Mouse (Mus musculus) lung, embryonic 16.5 days (tissue): Measurements from ENCODE around the gene Tln2. TPM values are rescaled to one million over a fixed set of nuclear protein-coding genes. Genes with fewer than 3 reads are reported as not detected.

Experiments used
- ATAC-seq: fragments of 200-750 bp; cut with Nextera tagmentation; 2 replicates; pipeline ENCODE4 v1.8.0; 2017; ENCODE audit warnings: low read depth, mild to moderate bottlenecking, moderate library complexity
- H3K27ac ChIP-seq: fragments of 300-500 bp; sonication (generic); 2 replicates; pipeline ENCODE4 v1.5.1; 2014; ENCODE audit warnings: mild to moderate bottlenecking, control low read depth, low read length
- H3K27me3 ChIP-seq: fragments of 300-500 bp; sonication (generic); 2 replicates; pipeline ENCODE4 v1.6.1; 2014; ENCODE audit warnings: low read depth, low read length, mixed read lengths; ENCODE audit not compliant: control insufficient read depth, insufficient read depth
- H3K36me3 ChIP-seq: fragments of 300-500 bp; sonication (generic); 2 replicates; pipeline ENCODE4 v1.6.1; 2014; ENCODE audit warnings: low read length; ENCODE audit not compliant: control insufficient read depth, insufficient read depth
- H3K4me1 ChIP-seq: fragments of 300-500 bp; sonication (generic); replicated peaks from 2 replicates; pipeline ENCODE4 v1.6.1; 2014; ENCODE audit warnings: low read length, mixed read lengths; ENCODE audit not compliant: control insufficient read depth, insufficient read depth
- H3K4me2 ChIP-seq: fragments of 300-500 bp; sonication (generic); 2 replicates; pipeline ENCODE4 v1.6.1; 2014; ENCODE audit warnings: low read depth, low read length, control low read depth
- H3K4me3 ChIP-seq: fragments of 300-500 bp; sonication (generic); 2 replicates; pipeline ENCODE4 v1.5.1; 2014; ENCODE audit warnings: mild to moderate bottlenecking, low read length, control low read depth
- H3K9ac ChIP-seq: fragments of 300-500 bp; sonication (generic); 2 replicates; pipeline ENCODE4 v1.6.1; 2014; ENCODE audit warnings: low read length, control low read depth
- H3K9me3 ChIP-seq: fragments of 300-500 bp; sonication (generic); 2 replicates; pipeline ENCODE4 v1.6.1; 2016; ENCODE audit warnings: low read length; ENCODE audit not compliant: control insufficient read depth
- WGBS: fragments of 180-500 bp; shearing (Covaris S2); extraction: QIAGEN DNeasy Blood & Tissue Kit; methylation state at CpG from one replicate; pipeline ENCODE4 v1.1.7; 2014; 5-methylcytosine and 5-hydroxymethylcytosine counted together
- polyA plus RNA-seq: library from polyadenylated mRNA; unstranded; fragments of >200 nt; fragmentation: Nextera tagmentation; extraction: Ambion mirVana; gene quantifications from 2 replicates; pipeline ENCODE4 v1.2.1, GENCODE M21; 2015

Gene Tln2
- polyA plus RNA-seq, 1 experiment from 2014 or later, result 9.9 TPM

DNA sequence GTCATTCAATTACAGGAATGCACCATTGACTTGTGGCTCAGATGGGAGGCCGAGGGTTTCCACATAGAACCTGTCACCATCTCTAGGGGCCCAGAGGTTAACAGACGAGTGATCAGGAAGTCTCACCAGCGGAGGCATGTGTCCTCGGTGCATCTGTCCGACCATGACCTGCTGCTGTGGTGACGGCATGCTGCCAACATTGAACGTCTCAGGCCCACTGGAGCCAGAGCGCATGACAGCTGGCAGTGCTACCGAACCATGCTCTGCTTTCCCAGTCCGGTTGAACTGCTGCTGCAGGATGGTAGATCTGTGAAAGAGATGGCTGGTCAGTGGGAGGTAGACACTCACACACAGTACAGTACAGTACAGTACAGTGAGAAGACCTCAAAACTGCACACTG is 197.0 kb downstream of the Tln2 start:
- Histone ChIP-seq H3K4me2 (no peak overlapping the region), H3K9ac (no peak overlapping the region), H3K4me1 (no peaks in the 10 kb centered on the region), H3K27ac (no peak overlapping the region), H3K4me3 (no peak overlapping the region), H3K36me3 (no peaks in the 10 kb centered on the region), H3K27me3 (no peaks in the 10 kb centered on the region), H3K9me3 (no peaks in the 10 kb centered on the region)
- ATAC-seq, result no peak
- WGBS, result 86% methylated on average over 10 of the region's 10 CpGs

DNA sequence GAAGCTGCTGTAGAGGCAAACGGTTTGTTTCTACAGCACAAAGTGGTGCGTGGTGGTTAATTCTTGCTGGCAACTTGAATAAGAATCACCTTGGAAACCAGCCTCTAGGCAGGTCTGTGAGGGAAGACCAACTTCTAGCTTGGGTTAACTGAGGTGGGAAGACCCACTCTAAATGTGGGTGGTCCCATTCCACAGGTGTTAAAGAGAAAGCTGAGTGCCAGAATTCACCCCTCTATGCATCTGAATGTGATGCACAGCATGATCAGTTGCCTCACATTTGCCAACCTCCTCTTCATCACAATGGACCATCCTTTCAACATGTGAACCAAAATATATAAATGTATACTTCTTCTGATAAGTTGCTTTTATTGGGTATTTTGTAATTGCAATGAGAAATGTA is 197.4 kb downstream of the Tln2 start:
- WGBS, result 92% methylated on average over 2 of the region's 2 CpGs
- ATAC-seq, result no peak

DNA sequence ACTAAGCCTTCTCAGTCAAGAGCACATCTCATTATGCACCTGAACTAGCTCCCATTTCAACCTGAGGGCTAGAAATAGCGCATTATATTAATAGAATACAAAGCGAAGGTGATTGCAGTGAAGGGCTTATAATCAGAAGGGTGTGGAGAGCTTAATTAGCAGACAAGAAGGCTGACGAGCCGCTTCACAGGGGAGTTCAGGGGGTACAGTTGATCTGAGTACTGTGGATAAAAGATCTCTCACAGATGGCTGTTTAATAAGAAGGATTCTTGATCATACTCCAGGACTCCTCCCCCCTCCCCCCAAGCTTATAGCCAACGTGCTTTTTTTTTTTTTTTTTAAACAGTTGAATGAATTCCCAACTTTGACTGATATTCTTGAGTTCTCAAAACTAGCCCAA is 198.0 kb downstream of the Tln2 start:
- Histone ChIP-seq H3K4me3 (no peak overlapping the region), H3K4me2 (no peak overlapping the region), H3K4me1 (no peaks in the 10 kb centered on the region), H3K9ac (no peak overlapping the region), H3K36me3 (no peaks in the 10 kb centered on the region), H3K9me3 (no peaks in the 10 kb centered on the region), H3K27ac (no peak overlapping the region), H3K27me3 (no peaks in the 10 kb centered on the region)
- WGBS, result 76% methylated on average over 5 of the region's 5 CpGs
- no peak for ATAC-seq

More for the DNA sequence above, 197.4 kb downstream of the Tln2 start:
- H3K36me3 ChIP-seq, result no peaks in the 10 kb centered on the region
- no peak overlapping the region for H3K27ac ChIP-seq
- no peaks in the 10 kb centered on the region for H3K4me1 ChIP-seq
- no peaks in the 10 kb centered on the region for H3K9me3 ChIP-seq
- H3K4me3 ChIP-seq, result no peak overlapping the region
- no peak overlapping the region for H3K4me2 ChIP-seq
- no peaks in the 10 kb centered on the region for H3K27me3 ChIP-seq
- no peak overlapping the region for H3K9ac ChIP-seq

DNA sequence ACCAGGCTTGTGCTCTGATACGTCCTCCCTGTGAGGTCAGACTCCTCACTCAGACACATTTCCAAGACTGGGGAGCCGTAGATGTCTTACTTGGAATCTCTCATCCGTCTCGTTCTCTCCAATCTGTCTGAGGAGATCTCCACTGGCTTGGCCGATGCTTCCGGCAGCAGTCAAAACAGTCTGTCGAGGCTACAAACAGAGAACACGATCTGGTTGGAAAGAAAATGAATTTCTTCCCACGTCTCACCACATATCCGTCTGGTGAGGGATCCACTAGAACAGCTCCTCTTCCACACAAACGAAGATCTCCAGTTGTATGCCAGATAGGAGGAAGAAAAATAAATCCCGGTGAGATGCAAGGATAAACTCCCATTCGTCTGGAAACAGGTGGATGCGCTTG is 205.1 kb downstream of the Tln2 start:
- no peak for ATAC-seq
- Histone ChIP-seq H3K27me3 (no peaks in the 10 kb centered on the region), H3K9ac (no peak overlapping the region), H3K36me3 (no peaks in the 10 kb centered on the region), H3K27ac (no peak overlapping the region), H3K9me3 (no peaks in the 10 kb centered on the region), H3K4me1 (no peaks in the 10 kb centered on the region), H3K4me3 (no peak overlapping the region), H3K4me2 (no peak overlapping the region)
- whole genome bisulfite sequencing, result 85% methylated on average over 14 of the region's 14 CpGs

DNA sequence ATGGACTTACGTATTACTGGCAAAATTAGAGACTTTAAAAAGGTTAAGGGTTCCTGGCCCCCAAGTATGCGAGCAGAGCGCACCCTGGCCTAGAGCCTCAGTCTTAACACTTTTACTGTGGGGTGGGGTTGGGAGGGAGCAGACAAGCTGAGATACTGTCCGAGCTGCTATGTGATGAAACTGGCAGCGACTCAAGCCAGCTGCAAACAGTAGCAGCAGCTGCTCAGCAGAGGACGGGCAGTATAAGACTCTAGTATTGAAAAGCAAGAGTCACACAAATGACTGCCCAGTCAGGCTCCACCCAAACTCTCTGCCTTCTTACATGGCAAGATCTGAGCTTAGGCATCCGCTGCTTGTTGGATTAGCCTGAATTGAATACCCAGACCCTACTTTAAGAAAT is 206.1 kb downstream of the Tln2 start:
- Histone ChIP-seq H3K4me3 (no peak overlapping the region), H3K9ac (no peak overlapping the region), H3K27ac (no peak overlapping the region), H3K36me3 (no peaks in the 10 kb centered on the region), H3K4me1 (no peaks in the 10 kb centered on the region), H3K9me3 (no peaks in the 10 kb centered on the region), H3K4me2 (no peak overlapping the region), H3K27me3 (no peaks in the 10 kb centered on the region)
- WGBS, result 56% methylated on average over 7 of the region's 7 CpGs
- peak; percentile 84 for ATAC-seq

DNA sequence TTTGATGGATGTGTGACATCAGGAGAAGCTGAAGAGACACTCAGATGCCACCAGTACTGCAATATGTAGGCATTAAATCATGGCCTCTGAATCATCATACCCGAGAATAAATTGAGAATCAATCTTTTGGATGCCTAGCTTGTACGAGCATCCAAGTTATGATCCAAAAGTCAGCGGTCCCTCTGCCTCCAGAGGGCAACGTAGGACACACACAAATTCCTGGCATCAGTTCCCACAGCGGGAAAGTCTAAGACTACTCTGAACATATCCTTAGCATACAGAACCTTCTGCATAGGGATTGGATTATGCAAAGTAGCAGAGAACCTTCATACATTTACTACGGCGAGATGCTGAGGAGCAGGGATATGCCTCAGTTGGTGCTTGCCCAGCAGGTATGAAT is 210.5 kb downstream of the Tln2 start:
- no peaks in the 10 kb centered on the region for H3K9me3 ChIP-seq
- no peak for ATAC-seq
- no peaks in the 10 kb centered on the region for H3K4me1 ChIP-seq
- no peak overlapping the region for H3K4me2 ChIP-seq
- WGBS, result 78% methylated on average over 7 of the region's 7 CpGs
- H3K9ac ChIP-seq, result no peak overlapping the region
- H3K27me3 ChIP-seq, result no peaks in the 10 kb centered on the region
- H3K27ac ChIP-seq, result no peak overlapping the region
- no peak overlapping the region for H3K4me3 ChIP-seq
- H3K36me3 ChIP-seq, result no peaks in the 10 kb centered on the region

DNA sequence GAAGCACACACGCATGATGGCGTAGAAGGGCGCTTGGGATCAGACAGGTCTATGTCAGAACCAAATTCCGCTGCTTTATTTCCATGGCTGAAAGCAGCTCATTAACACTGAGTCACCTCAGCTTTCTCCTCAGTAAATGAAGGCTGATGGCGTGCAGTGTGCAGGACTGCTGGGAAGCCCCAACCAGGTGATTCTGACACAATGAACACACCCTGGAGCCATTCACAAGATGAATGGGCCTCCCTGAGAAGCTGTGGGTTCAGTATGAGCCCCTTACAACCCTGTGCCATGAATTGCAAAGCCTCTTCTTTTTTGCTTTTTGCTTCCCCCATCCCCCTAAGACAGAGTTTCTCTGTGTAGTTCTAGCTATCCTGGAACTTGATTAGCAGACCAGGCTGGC is 212.3 kb downstream of the Tln2 start:
- Histone ChIP-seq H3K9ac (no peak overlapping the region), H3K9me3 (no peaks in the 10 kb centered on the region), H3K4me3 (no peak overlapping the region), H3K27me3 (no peaks in the 10 kb centered on the region), H3K36me3 (no peaks in the 10 kb centered on the region), H3K27ac (no peak overlapping the region), H3K4me1 (no peaks in the 10 kb centered on the region), H3K4me2 (no peak overlapping the region)
- ATAC-seq, result no peak
- 96% methylated on average over 5 of the region's 5 CpGs for WGBS

DNA sequence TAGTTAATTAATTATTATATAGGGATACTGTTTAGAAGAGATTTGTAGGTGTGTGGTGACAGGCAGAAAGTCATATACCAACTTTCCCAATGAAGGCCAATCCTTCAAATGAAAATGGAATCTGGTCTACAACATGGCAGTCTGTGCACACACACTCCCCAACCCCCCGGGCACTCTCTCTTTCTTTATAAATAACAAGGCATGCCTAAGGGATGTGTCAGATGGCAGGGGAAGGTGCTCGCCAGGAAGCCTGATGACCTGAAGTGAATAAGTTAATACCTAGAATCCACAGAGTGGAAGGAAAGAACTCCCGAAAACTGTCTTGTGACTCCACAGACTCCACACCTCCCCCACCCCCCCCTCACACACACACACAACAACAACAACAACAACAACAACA is 228.2 kb downstream of the Tln2 start:
- Histone ChIP-seq H3K4me2 (no peak overlapping the region), H3K4me3 (no peak overlapping the region), H3K9me3 (no peaks in the 10 kb centered on the region), H3K36me3 (no peaks in the 10 kb centered on the region), H3K27ac (no peak overlapping the region), H3K9ac (no peak overlapping the region), H3K4me1 (no peaks in the 10 kb centered on the region), H3K27me3 (no peaks in the 10 kb centered on the region)
- no peak for ATAC-seq
- WGBS, result 81% methylated on average over 3 of the region's 3 CpGs

DNA sequence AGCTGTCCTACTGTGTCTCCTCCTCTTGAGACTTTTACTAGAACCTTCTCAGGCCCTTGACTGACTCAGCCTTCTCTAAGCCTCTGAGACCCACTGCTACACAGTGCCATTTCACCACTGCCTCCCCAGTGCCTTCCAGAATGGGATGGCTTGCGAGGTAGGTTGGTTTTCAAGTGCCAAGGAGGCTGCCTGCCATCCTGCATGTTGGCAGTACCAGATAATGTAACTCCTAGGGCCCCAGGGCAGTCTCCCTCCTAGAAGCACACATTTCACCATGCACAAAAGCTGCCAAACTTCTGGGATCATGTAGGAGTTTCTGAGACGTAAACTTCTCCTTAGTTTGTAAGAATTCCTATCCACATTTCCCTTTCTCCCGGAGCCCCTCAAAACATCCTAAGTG is 231.1 kb downstream of the Tln2 start:
- no peak overlapping the region for H3K9ac ChIP-seq
- no peaks in the 10 kb centered on the region for H3K27me3 ChIP-seq
- H3K4me2 ChIP-seq, result no peak overlapping the region
- H3K4me1 ChIP-seq, result no peaks in the 10 kb centered on the region
- ATAC-seq, result no peak
- H3K27ac ChIP-seq, result no peak overlapping the region
- no peaks in the 10 kb centered on the region for H3K36me3 ChIP-seq
- 80% methylated on average over 3 of the region's 3 CpGs for WGBS
- no peaks in the 10 kb centered on the region for H3K9me3 ChIP-seq
- no peak overlapping the region for H3K4me3 ChIP-seq

DNA sequence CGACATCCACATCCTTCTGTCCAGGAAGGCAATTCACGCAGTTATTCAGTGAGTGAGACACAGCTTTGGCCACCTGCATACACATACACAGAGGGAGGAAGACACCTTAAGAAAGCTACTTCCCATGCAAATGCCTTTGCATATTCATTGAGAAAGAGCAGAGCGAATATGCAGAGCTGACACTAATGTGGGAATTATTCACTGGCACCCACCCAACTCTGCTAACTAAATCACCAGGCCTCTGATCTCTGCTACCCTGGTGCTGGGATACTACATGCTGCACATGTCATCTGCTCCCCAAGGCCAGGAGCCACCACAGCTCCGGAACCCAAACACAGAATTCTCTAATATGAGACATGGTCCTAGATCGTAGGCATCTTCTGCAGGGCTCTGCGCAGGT is 237.6 kb downstream of the Tln2 start:
- no peaks in the 10 kb centered on the region for H3K27me3 ChIP-seq
- no peak for ATAC-seq
- no peaks in the 10 kb centered on the region for H3K9me3 ChIP-seq
- no peak overlapping the region for H3K9ac ChIP-seq
- no peaks in the 10 kb centered on the region for H3K36me3 ChIP-seq
- no peak overlapping the region for H3K4me2 ChIP-seq
- H3K4me1 ChIP-seq, result no peaks in the 10 kb centered on the region
- WGBS, result 83% methylated on average over 6 of the region's 6 CpGs
- H3K27ac ChIP-seq, result no peak overlapping the region
- no peak overlapping the region for H3K4me3 ChIP-seq
